Mouse (Mus musculus) small intestine, adult 2 months (tissue): ENCODE measurements around the gene Atoh1.

Source experiments
- CTCF ChIP-seq: fragments of 200-500 bp; IDR thresholded peaks from 2 replicates; pipeline ENCODE4 v1.5.1; 2012; ENCODE audit warnings: low read depth, mild to moderate bottlenecking, control low read depth, inconsistent platforms, low read length, moderate library complexity, mixed read lengths; ENCODE audit not compliant: insufficient replicate concordance, insufficient read length; ENCODE audit errors: extremely low read depth
- POLR2A ChIP-seq: fragments of 200-500 bp; IDR thresholded peaks from 2 replicates; pipeline ENCODE4 v1.6.1; 2012; ENCODE audit warnings: low read depth, mild to moderate bottlenecking, control low read depth, inconsistent platforms, low read length, moderate library complexity

GRCm38 (mm10) chr6:64763901-64764300, 35.0 kb downstream of the Atoh1 start:
- TF ChIP-seq CTCF, result no peak
- TF ChIP-seq POLR2A, result no peak
